Mouse (Mus musculus) G1E-ER4 (cell line): ENCODE results near the gene Polg. TPM values are rescaled to one million over a fixed set of nuclear protein-coding genes. Genes with fewer than 3 reads are reported as not detected.
A peak's percentile ranks its signal among the peaks of the same experiment; 100 is the strongest.

Experiments used
- GATA1 ChIP-seq: IDR thresholded peaks from one replicate; pipeline ENCODE4 v1.8.0; 2012; ENCODE audit warnings: low read length, inconsistent platforms
- polyA plus RNA-seq: library from polyadenylated mRNA; stranded (reverse); fragments of >175 nt; gene quantifications from 2 replicates; pipeline ENCODE4 v1.2.3, GENCODE M21; 2012

The Polg gene
- polyA plus RNA-seq, 1 experiment = 196 TPM

GRCm38 (mm10) chr7:79495988-79496815, 30.0 kb upstream of the Polg start:
- no peak for TF ChIP-seq GATA1

- TF ChIP-seq GATA1 = no peak
Observed at GRCm38 (mm10) chr7:79493915-79494314, 27.8 kb upstream of the Polg start.

- no peak for TF ChIP-seq GATA1
Observed at GRCm38 (mm10) chr7:79486528-79486927, 20.4 kb upstream of the Polg start.

- no peak for TF ChIP-seq GATA1
Observed at GRCm38 (mm10) chr7:79474831-79475399, 8.8 kb upstream of the Polg start.

GRCm38 (mm10) chr7:79473496-79474194, 7.5 kb upstream of the Polg start:
- TF ChIP-seq GATA1 = no peak

GRCm38 (mm10) chr7:79472792-79473191, 6.6 kb upstream of the Polg start:
- TF ChIP-seq GATA1 = no peak

GRCm38 (mm10) chr7:79471436-79471835, 5.3 kb upstream of the Polg start:
- TF ChIP-seq GATA1 = no peak

GRCm38 (mm10) chr7:79470718-79471117, 4.6 kb upstream of the Polg start:
- no peak for TF ChIP-seq GATA1

- no peak for TF ChIP-seq GATA1
Observed at GRCm38 (mm10) chr7:79469766-79470165, 3.6 kb upstream of the Polg start.

- TF ChIP-seq GATA1 = peak; percentile 67
Observed at GRCm38 (mm10) chr7:79468994-79469393, 2.8 kb upstream of the Polg start.

- no peak for TF ChIP-seq GATA1
Observed at GRCm38 (mm10) chr7:79467951-79468350, 1.8 kb upstream of the Polg start.

GRCm38 (mm10) chr7:79465461-79466044, 609 bp downstream of the Polg start:
- no peak for TF ChIP-seq GATA1

GRCm38 (mm10) chr7:79464776-79465420, 1.3 kb downstream of the Polg start:
- no peak for TF ChIP-seq GATA1

GRCm38 (mm10) chr7:79463376-79464077, 2.6 kb downstream of the Polg start:
- TF ChIP-seq GATA1 = no peak

- no peak for TF ChIP-seq GATA1
Observed at GRCm38 (mm10) chr7:79461721-79462120, 4.4 kb downstream of the Polg start.

- no peak for TF ChIP-seq GATA1
Observed at GRCm38 (mm10) chr7:79447486-79447885, 18.7 kb downstream of the Polg start.
